Mouse (Mus musculus): ENCODE results near the gene Il31ra. TPM values are rescaled to one million over a fixed set of nuclear protein-coding genes. Genes with fewer than 3 reads are reported as not detected.

Il31ra gene
- polyA plus RNA-seq, 1 experiment = not detected

DNA sequence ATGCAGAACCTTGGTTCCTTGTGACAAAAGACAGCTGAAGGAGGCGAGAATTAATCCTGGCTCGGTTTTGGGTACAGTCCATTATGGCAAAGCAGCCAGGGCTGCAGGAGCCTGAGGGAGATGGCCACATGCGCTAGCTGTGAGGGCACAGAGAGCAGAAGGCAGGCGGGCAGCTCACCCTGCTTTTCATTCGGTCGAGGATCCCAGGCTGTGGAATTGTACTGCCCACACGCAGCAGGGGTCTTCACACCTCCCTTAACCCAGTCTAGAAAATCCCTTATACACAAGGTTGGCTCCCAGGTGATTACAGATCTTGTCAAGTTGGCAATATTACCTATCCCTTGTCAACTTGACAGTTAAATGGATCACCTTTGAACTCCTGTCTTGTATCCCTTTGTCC lies 29.5 kb upstream of the Il31ra start:
- no peaks in the 10 kb centered on the region for H3K27me3 ChIP-seq (ENCODE audit: control insufficient read depth, insufficient read depth, low read length)
- no peaks in the 10 kb centered on the region for H3K4me1 ChIP-seq (ENCODE audit: control insufficient read depth, insufficient read depth, insufficient read length, low read length)
- H3K36me3 ChIP-seq (ENCODE audit: control insufficient read depth, insufficient read depth, low read length) = no peaks in the 10 kb centered on the region
- H3K4me3 ChIP-seq (ENCODE audit: low read depth, low read length) = no peak overlapping the region
- TF ChIP-seq POLR2A (IDR thresholded peaks at IDR 0.05; ENCODE audit: low read depth, low read length) (no peak), CTCF (IDR thresholded peaks at IDR 0.05; ENCODE audit: extremely low read depth, insufficient read length, insufficient replicate concordance, low read depth, low read length) (no peak)
- no peak overlapping the region for H3K27ac ChIP-seq (ENCODE audit: insufficient read depth, low read depth, low read length)
- 59% methylated on average over 7 of the region's 7 CpGs for WGBS

DNA sequence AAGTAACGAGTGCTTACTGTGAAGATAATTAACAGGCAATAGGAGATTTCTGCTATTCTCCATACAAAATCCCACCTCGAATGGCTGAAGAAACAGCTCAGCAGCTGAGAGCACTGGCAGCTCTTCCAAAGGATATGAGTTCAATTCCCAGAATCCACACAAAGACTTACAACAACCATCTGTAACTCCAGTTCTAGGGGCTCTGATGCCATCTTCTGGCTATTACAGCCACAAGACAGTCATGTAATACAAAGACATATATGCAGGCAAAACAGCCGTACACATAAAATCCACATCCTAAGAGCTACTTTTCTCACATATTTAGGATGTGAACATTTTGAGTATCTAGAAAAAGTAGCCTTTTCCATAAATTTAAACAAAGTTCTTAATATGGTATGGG lies 27.4 kb upstream of the Il31ra start:
- Histone ChIP-seq H3K27ac (ENCODE audit: insufficient read depth, low read depth, low read length) (no peak overlapping the region), H3K36me3 (ENCODE audit: control insufficient read depth, insufficient read depth, low read length) (no peaks in the 10 kb centered on the region), H3K4me3 (ENCODE audit: low read depth, low read length) (no peak overlapping the region), H3K4me1 (ENCODE audit: control insufficient read depth, insufficient read depth, insufficient read length, low read length) (no peaks in the 10 kb centered on the region), H3K27me3 (ENCODE audit: control insufficient read depth, insufficient read depth, low read length) (no peaks in the 10 kb centered on the region)
- no peak for TF ChIP-seq CTCF (IDR thresholded peaks at IDR 0.05; ENCODE audit: extremely low read depth, insufficient read length, insufficient replicate concordance, low read depth, low read length)
- TF ChIP-seq POLR2A (IDR thresholded peaks at IDR 0.05; ENCODE audit: low read depth, low read length) = no peak
- 65% methylated on average over 3 of the region's 3 CpGs for WGBS

DNA sequence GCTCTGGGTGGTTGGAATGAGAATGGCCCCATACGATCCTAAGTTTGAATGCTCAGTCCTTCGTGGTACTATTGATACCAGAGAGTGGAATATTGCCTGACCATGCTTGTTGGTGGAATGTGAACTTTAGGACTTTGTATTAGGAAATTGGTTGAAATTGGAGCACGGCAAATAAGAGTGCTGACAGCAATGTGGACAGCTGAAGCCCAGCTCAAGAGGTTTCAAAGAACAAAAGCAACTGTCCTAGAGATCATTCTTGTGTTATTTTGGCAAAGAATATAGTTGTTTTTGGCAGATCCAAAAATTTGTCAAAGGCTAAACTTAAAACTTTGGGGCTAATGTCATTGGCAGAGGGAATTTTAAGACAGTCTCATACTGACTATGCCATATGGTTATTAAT lies 14.4 kb upstream of the Il31ra start:
- Histone ChIP-seq H3K4me3 (ENCODE audit: low read depth, low read length) (no peak overlapping the region), H3K27me3 (ENCODE audit: control insufficient read depth, insufficient read depth, low read length) (no peaks in the 10 kb centered on the region), H3K27ac (ENCODE audit: insufficient read depth, low read depth, low read length) (no peak overlapping the region), H3K36me3 (ENCODE audit: control insufficient read depth, insufficient read depth, low read length) (no peaks in the 10 kb centered on the region), H3K4me1 (ENCODE audit: control insufficient read depth, insufficient read depth, insufficient read length, low read length) (no peaks in the 10 kb centered on the region)
- TF ChIP-seq CTCF (IDR thresholded peaks at IDR 0.05; ENCODE audit: extremely low read depth, insufficient read length, insufficient replicate concordance, low read depth, low read length) = no peak
- TF ChIP-seq POLR2A (IDR thresholded peaks at IDR 0.05; ENCODE audit: low read depth, low read length) = no peak
- 82% methylated on average over 3 of the region's 3 CpGs for WGBS

DNA sequence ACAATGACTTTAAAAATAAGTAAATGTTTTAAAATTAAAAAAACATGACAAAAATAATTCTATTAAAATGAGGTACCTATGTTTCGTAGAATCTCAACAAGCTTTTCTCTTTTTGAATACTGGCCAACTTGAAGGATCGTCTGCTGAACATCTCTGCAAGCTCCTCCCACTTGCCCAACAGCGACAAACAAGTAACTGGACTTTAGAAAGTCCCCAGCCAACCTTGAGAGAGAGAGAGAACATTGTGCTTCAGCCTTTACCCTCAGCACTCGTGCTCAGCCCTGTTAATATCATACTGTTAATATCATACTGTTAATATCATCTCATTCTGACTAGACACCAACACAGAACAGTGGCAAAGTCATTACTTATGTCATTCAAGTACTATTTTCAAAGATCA lies 10.3 kb upstream of the Il31ra start:
- TF ChIP-seq CTCF (IDR thresholded peaks at IDR 0.05; ENCODE audit: extremely low read depth, insufficient read length, insufficient replicate concordance, low read depth, low read length) = no peak
- no peak for TF ChIP-seq POLR2A (IDR thresholded peaks at IDR 0.05; ENCODE audit: low read depth, low read length)
- no peaks in the 10 kb centered on the region for H3K36me3 ChIP-seq (ENCODE audit: control insufficient read depth, insufficient read depth, low read length)
- H3K4me1 ChIP-seq (ENCODE audit: control insufficient read depth, insufficient read depth, insufficient read length, low read length) = no peaks in the 10 kb centered on the region
- WGBS = 45% methylated on average over 4 of the region's 4 CpGs
- H3K4me3 ChIP-seq (ENCODE audit: low read depth, low read length) = no peak overlapping the region
- no peaks in the 10 kb centered on the region for H3K27me3 ChIP-seq (ENCODE audit: control insufficient read depth, insufficient read depth, low read length)
- no peak overlapping the region for H3K27ac ChIP-seq (ENCODE audit: insufficient read depth, low read depth, low read length)

DNA sequence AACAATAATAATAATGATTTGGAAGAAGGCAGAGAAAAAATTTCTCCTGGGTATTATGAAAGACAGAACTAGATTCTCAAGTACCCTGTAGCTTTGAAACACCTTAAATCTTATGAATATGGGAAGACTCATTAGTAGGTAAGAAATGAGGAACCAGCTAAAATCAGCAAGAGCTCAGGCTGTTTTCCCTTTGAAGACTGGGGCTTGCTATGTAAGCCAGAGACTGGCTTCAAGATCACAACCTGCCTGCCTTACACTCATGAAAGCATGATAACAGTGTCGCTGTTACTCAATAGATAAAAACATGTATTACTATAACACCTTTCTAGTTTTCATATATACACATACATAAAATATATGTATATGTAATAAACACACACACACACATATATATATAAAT lies 9.7 kb upstream of the Il31ra start:
- no peak for TF ChIP-seq CTCF (IDR thresholded peaks at IDR 0.05; ENCODE audit: extremely low read depth, insufficient read length, insufficient replicate concordance, low read depth, low read length)
- TF ChIP-seq POLR2A (IDR thresholded peaks at IDR 0.05; ENCODE audit: low read depth, low read length) = no peak
- 83% methylated on average over 1 of the region's 1 CpGs for WGBS
- no peaks in the 10 kb centered on the region for H3K27me3 ChIP-seq (ENCODE audit: control insufficient read depth, insufficient read depth, low read length)
- H3K4me1 ChIP-seq (ENCODE audit: control insufficient read depth, insufficient read depth, insufficient read length, low read length) = no peaks in the 10 kb centered on the region
- H3K27ac ChIP-seq (ENCODE audit: insufficient read depth, low read depth, low read length) = no peak overlapping the region
- no peak overlapping the region for H3K4me3 ChIP-seq (ENCODE audit: low read depth, low read length)
- H3K36me3 ChIP-seq (ENCODE audit: control insufficient read depth, insufficient read depth, low read length) = no peaks in the 10 kb centered on the region

DNA sequence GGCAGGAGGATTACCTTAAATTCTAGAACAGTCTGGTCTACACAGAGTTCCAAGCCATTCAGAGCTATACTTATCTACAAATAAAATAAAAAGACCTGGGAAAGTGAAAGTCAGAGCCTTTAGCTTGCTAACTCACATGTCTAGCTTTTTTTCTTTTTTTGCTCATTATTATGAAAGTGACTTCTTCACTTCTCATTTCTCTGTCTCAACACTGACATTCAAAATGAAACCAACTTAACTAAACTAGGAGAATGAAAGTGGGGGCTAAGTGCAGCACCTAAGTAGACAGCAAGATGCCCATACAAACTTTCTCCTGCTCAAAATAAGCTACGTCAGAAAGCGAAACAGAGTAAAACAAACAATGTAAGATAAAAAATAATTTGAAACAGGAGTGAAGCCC lies 8.4 kb upstream of the Il31ra start:
- H3K27me3 ChIP-seq (ENCODE audit: control insufficient read depth, insufficient read depth, low read length) = no peaks in the 10 kb centered on the region
- TF ChIP-seq POLR2A (IDR thresholded peaks at IDR 0.05; ENCODE audit: low read depth, low read length) (no peak), CTCF (IDR thresholded peaks at IDR 0.05; ENCODE audit: extremely low read depth, insufficient read length, insufficient replicate concordance, low read depth, low read length) (no peak)
- no peak overlapping the region for H3K4me3 ChIP-seq (ENCODE audit: low read depth, low read length)
- no peak overlapping the region for H3K27ac ChIP-seq (ENCODE audit: insufficient read depth, low read depth, low read length)
- no peaks in the 10 kb centered on the region for H3K4me1 ChIP-seq (ENCODE audit: control insufficient read depth, insufficient read depth, insufficient read length, low read length)
- 70% methylated on average over 2 of the region's 2 CpGs for WGBS
- no peaks in the 10 kb centered on the region for H3K36me3 ChIP-seq (ENCODE audit: control insufficient read depth, insufficient read depth, low read length)

DNA sequence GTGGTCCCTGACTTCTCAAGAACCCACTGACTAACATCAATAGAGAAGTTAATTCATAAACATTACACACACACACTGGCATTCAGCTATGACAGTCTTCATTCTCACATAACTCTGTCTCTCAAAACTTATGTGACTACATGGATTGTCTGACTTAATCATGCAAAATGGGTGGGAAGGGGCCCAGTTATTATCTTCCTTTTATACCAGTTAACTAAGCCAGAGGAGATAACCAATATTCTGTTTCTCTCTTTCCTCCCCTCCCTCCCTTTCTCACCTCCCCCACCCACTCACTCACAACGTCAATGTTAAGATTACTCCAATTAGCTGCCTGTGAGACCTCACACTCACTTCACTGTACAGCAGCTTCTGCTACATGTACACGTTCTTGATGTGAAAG lies 3.9 kb downstream of the Il31ra start:
- H3K4me3 ChIP-seq (ENCODE audit: low read depth, low read length) = no peak overlapping the region
- H3K4me1 ChIP-seq (ENCODE audit: control insufficient read depth, insufficient read depth, insufficient read length, low read length) = no peaks in the 10 kb centered on the region
- H3K27ac ChIP-seq (ENCODE audit: insufficient read depth, low read depth, low read length) = no peak overlapping the region
- no peaks in the 10 kb centered on the region; the same call in 1 of the 2 replicates for H3K27me3 ChIP-seq (ENCODE audit: control insufficient read depth, insufficient read depth, low read length)
- TF ChIP-seq POLR2A (IDR thresholded peaks at IDR 0.05; ENCODE audit: low read depth, low read length) = no peak
- no peak for TF ChIP-seq CTCF (IDR thresholded peaks at IDR 0.05; ENCODE audit: extremely low read depth, insufficient read length, insufficient replicate concordance, low read depth, low read length)
- WGBS = 43% methylated on average over 2 of the region's 2 CpGs
- no peaks in the 10 kb centered on the region for H3K36me3 ChIP-seq (ENCODE audit: control insufficient read depth, insufficient read depth, low read length)

DNA sequence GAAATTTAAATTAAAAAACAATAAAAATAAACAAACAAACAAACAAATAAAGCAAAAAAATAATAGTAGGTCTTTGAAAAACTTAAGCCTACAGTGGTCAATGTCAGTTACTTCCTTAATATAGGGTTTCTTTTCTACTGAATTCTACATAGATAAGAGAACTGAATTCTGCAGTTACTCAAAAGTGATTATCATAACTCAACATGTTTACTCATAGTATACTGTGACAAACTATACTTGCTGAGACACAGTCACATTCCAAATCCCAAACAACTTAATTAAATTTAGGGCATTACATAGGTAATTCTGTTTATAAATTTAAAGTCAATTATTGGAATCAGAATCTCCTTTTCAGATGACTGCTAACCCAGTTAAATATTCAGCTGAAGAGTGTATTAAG lies 4.5 kb downstream of the Il31ra start:
- Histone ChIP-seq H3K4me1 (ENCODE audit: control insufficient read depth, insufficient read depth, insufficient read length, low read length) (no peaks in the 10 kb centered on the region), H3K4me3 (ENCODE audit: low read depth, low read length) (no peak overlapping the region), H3K27ac (ENCODE audit: insufficient read depth, low read depth, low read length) (no peak overlapping the region), H3K27me3 (ENCODE audit: control insufficient read depth, insufficient read depth, low read length) (no peaks in the 10 kb centered on the region; the same call in 1 of the 2 replicates), H3K36me3 (ENCODE audit: control insufficient read depth, insufficient read depth, low read length) (no peaks in the 10 kb centered on the region)
- no peak for TF ChIP-seq POLR2A (IDR thresholded peaks at IDR 0.05; ENCODE audit: low read depth, low read length)
- no peak for TF ChIP-seq CTCF (IDR thresholded peaks at IDR 0.05; ENCODE audit: extremely low read depth, insufficient read length, insufficient replicate concordance, low read depth, low read length)
